Mouse (Mus musculus): Measurements from ENCODE around the gene Slc7a1. TPM values are rescaled to one million over a fixed set of nuclear protein-coding genes. Genes with fewer than 3 reads are reported as not detected.

Slc7a1 gene
- 100 to 1,000 TPM; 101 to 108 TPM for total RNA-seq (2023)

GRCm38 (mm10) chr5:148399660-148400443 is at the start of gene Slc7a1:
Slc7a1 (minus strand) TSS chr5:148399904.

Other genes with a start within 250 kb of the Slc7a1 start
- 10 to 100 TPM; 74.7 to 78.7 TPM for gene Ubl3, start 152.9 kb upstream of the Slc7a1 start, total RNA-seq (2023)